Mouse (Mus musculus): ENCODE measurements around the gene Fgfr2. TPM values are rescaled to one million over a fixed set of nuclear protein-coding genes. Genes with fewer than 3 reads are reported as not detected.

Fgfr2 gene
- total RNA-seq, 1 experiment = 37.5 TPM

GRCm38 (mm10) chr7:130859926-130860325 lies 2263.2 kb downstream of the Fgfr2 start:
- peak overlapping the region in 1 of 2 experiments; percentile 28; a peak in 1 of 4 replicates for H3K4me3 ChIP-seq (ENCODE audit: insufficient read depth in 1 of 2, low read depth in 1 of 2, low read length in 2 of 2, poor library complexity in 1 of 2, severe bottlenecking in 1 of 2)
- in situ Hi-C loops (cut with MboI; ENCODE audit: low sequenced_read_pairs in 2 of 2, unreplicated experiment in 2 of 2) = no loop called here
- TF ChIP-seq CHD2 (IDR thresholded peaks at IDR 0.05; ENCODE audit: low read depth, low read length) (no peak), ZNF384 (IDR thresholded peaks at IDR 0.05; ENCODE audit: low read depth, low read length) (no peak), ZC3H11A (IDR thresholded peaks at IDR 0.05; ENCODE audit: borderline replicate concordance, low read depth, low read length) (no peak), HCFC1 (IDR thresholded peaks at IDR 0.05; ENCODE audit: borderline replicate concordance, insufficient read depth, low read length) (no peak), MAFK (IDR thresholded peaks at IDR 0.05; ENCODE audit: insufficient read depth, low read depth, low read length) (no peak)

DNA sequence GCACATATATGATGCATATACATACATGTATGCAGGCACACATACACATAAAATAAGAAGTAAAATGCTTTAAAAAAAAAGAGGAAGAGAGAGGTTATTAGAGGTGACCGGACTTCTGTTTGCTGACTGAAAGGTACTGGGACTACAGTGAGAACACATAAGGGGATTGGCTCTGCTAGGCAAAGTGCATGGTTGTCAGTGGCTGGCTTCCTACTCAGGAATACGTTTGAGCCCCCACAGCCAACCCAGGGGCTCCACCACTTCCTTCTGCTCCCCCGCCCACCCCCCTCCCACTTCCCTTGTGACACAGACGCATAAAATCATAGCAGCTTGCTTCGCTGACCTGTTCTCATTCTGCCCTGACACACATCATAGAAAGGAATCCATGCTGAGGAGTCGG lies 2265.2 kb downstream of the Fgfr2 start:
- H3K4me1 ChIP-seq (ENCODE audit: control insufficient read depth in 2 of 2, insufficient read depth in 2 of 2, low read length in 2 of 2, poor library complexity in 1 of 2) = peaks cover 6 to 19% of the 10 kb centered on the region in 2 experiments

More at GRCm38 (mm10) chr7:130859926-130860325, 2263.2 kb downstream of the Fgfr2 start:
- peak overlapping the region; percentile 55; the same call in 1 of the 2 replicates for H3K9ac ChIP-seq (ENCODE audit: insufficient read depth, low read depth, low read length, poor library complexity, severe bottlenecking)
- peaks cover 6 to 19% of the 10 kb centered on the region in 2 experiments for H3K4me1 ChIP-seq (ENCODE audit: control insufficient read depth in 2 of 2, insufficient read depth in 2 of 2, low read length in 2 of 2, poor library complexity in 1 of 2)
- H3K9me3 ChIP-seq (ENCODE audit: control insufficient read depth, insufficient read depth, low read depth, low read length) = no peaks in the 10 kb centered on the region
- peak overlapping the region; percentile 23; the same call in 1 of the 2 replicates for H3K27ac ChIP-seq (ENCODE audit: insufficient read depth, low read depth, low read length, poor library complexity, severe bottlenecking)
- DNase-seq (ENCODE audit: low read depth, low spot score) = no peak
- H3K36me3 ChIP-seq (ENCODE audit: control insufficient read depth, insufficient read depth, low read length, poor library complexity, severe bottlenecking) = no peaks in the 10 kb centered on the region

GRCm38 (mm10) chr7:130855681-130856080 lies 2267.5 kb downstream of the Fgfr2 start:
- DNase-seq (ENCODE audit: low read depth, low spot score) = no peak
- TF ChIP-seq HCFC1 (IDR thresholded peaks at IDR 0.05; ENCODE audit: borderline replicate concordance, insufficient read depth, low read length) = no peak
- TF ChIP-seq CHD2 (IDR thresholded peaks at IDR 0.05; ENCODE audit: low read depth, low read length) = no peak
- TF ChIP-seq MAFK (IDR thresholded peaks at IDR 0.05; ENCODE audit: insufficient read depth, low read depth, low read length) = no peak
- Histone ChIP-seq H3K9me3 (ENCODE audit: control insufficient read depth, insufficient read depth, low read depth, low read length) (no peaks in the 10 kb centered on the region), H3K27ac (ENCODE audit: insufficient read depth, low read depth, low read length, poor library complexity, severe bottlenecking) (no peak overlapping the region), H3K4me1 (ENCODE audit: control insufficient read depth in 2 of 2, insufficient read depth in 2 of 2, low read length in 2 of 2, poor library complexity in 1 of 2) (peaks cover 6 to 11% of the 10 kb centered on the region in 2 experiments), H3K4me3 (ENCODE audit: insufficient read depth in 1 of 2, low read depth in 1 of 2, low read length in 2 of 2, poor library complexity in 1 of 2, severe bottlenecking in 1 of 2) (no peak overlapping the region), H3K9ac (ENCODE audit: insufficient read depth, low read depth, low read length, poor library complexity, severe bottlenecking) (no peak overlapping the region), H3K36me3 (ENCODE audit: control insufficient read depth, insufficient read depth, low read length, poor library complexity, severe bottlenecking) (no peaks in the 10 kb centered on the region)
- in situ Hi-C loops (cut with MboI; ENCODE audit: low sequenced_read_pairs in 2 of 2, unreplicated experiment in 2 of 2) = no loop called here

More for the DNA sequence above, 2265.2 kb downstream of the Fgfr2 start:
- Histone ChIP-seq H3K36me3 (ENCODE audit: control insufficient read depth, insufficient read depth, low read length, poor library complexity, severe bottlenecking) (no peaks in the 10 kb centered on the region), H3K27ac (ENCODE audit: insufficient read depth, low read depth, low read length, poor library complexity, severe bottlenecking) (no peak overlapping the region), H3K9me3 (ENCODE audit: control insufficient read depth, insufficient read depth, low read depth, low read length) (no peaks in the 10 kb centered on the region), H3K4me3 (ENCODE audit: insufficient read depth in 1 of 2, low read depth in 1 of 2, low read length in 2 of 2, poor library complexity in 1 of 2, severe bottlenecking in 1 of 2) (no peak overlapping the region), H3K9ac (ENCODE audit: insufficient read depth, low read depth, low read length, poor library complexity, severe bottlenecking) (no peak overlapping the region)
- DNase-seq (ENCODE audit: low read depth, low spot score) = no peak
- in situ Hi-C loops (cut with MboI; ENCODE audit: low sequenced_read_pairs in 2 of 2, unreplicated experiment in 2 of 2) = no loop called here
- TF ChIP-seq HCFC1 (IDR thresholded peaks at IDR 0.05; ENCODE audit: borderline replicate concordance, insufficient read depth, low read length) = no peak
- TF ChIP-seq ZC3H11A (IDR thresholded peaks at IDR 0.05; ENCODE audit: borderline replicate concordance, low read depth, low read length) = no peak

DNA sequence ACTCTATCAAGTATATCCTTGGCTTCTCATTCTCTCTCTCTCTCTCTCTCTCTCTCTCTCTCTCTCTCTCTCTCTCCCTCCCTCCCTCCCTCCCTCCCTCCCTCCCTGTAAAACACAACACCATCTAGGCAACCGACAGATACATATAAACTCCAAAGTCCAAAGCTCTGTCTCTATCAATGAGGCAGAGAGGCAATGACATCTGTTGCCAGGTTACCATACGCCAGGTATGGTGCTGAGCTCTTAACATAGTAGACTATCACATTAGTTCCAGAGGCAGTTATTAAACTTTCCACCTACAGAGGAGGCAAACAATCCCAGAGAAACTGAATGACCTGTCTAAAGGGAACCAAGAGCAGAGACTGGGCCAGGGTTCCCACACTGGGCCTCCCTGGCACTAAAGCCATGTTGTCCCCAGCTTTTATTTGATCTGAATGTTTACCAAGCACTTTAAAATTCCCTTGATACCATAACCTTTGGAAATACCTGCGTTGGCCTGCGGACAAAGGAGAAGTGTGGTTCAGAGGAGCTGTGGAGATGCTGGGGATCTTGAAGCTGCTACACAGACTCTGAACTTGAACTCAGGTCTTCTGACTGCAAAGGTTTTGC lies 2268.4 kb downstream of the Fgfr2 start:
- Histone ChIP-seq H3K9ac (ENCODE audit: insufficient read depth, low read depth, low read length, poor library complexity, severe bottlenecking) (no peak overlapping the region), H3K36me3 (ENCODE audit: control insufficient read depth, insufficient read depth, low read length, poor library complexity, severe bottlenecking) (no peaks in the 10 kb centered on the region), H3K4me3 (ENCODE audit: insufficient read depth in 1 of 2, low read depth in 1 of 2, low read length in 2 of 2, poor library complexity in 1 of 2, severe bottlenecking in 1 of 2) (no peak overlapping the region), H3K9me3 (ENCODE audit: control insufficient read depth, insufficient read depth, low read depth, low read length) (no peaks in the 10 kb centered on the region), H3K4me1 (ENCODE audit: control insufficient read depth in 2 of 2, insufficient read depth in 2 of 2, low read length in 2 of 2, poor library complexity in 1 of 2) (peaks cover 5 to 6% of the 10 kb centered on the region in 2 experiments), H3K27ac (ENCODE audit: insufficient read depth, low read depth, low read length, poor library complexity, severe bottlenecking) (no peak overlapping the region)
- DNase-seq (ENCODE audit: low read depth, low spot score) = no peak
- no peak for TF ChIP-seq HCFC1 (IDR thresholded peaks at IDR 0.05; ENCODE audit: borderline replicate concordance, insufficient read depth, low read length)
- no peak for TF ChIP-seq ZNF384 (IDR thresholded peaks at IDR 0.05; ENCODE audit: low read depth, low read length)
- TF ChIP-seq MAFK (IDR thresholded peaks at IDR 0.05; ENCODE audit: insufficient read depth, low read depth, low read length) = no peak
- TF ChIP-seq CHD2 (IDR thresholded peaks at IDR 0.05; ENCODE audit: low read depth, low read length) = no peak
- no peak for TF ChIP-seq ZC3H11A (IDR thresholded peaks at IDR 0.05; ENCODE audit: borderline replicate concordance, low read depth, low read length)
- in situ Hi-C loops (cut with MboI; ENCODE audit: low sequenced_read_pairs in 2 of 2, unreplicated experiment in 2 of 2) = no loop called here
